Mouse (Mus musculus): ENCODE measurements around the gene Ccdc155. TPM values are rescaled to one million over a fixed set of nuclear protein-coding genes. Genes with fewer than 3 reads are reported as not detected.

Gene Ccdc155
- polyA plus RNA-seq, 1 experiment from 2014 or later, result 1.7 TPM

DNA sequence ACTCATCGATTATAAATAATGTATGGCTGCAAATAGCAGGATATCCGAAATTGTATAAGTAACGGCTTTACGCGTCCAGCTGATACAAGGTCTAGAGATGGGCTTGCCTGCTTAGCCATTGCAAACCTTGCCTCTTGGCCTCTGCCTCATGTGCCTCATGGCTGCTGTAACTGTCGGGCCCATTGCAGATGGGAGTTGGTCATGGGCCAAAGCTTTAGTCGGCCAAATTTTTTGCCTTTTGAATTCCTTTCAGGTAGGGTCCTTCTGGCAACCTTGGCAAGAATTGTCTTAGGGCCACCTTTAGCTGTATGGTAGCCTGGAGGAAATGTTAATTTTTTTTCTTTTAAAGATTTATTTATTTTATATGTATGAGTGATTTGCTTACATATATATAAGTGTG, 20.1 kb upstream of the Ccdc155 start:
- Histone ChIP-seq H3K4me3 (replicated peaks) (no peak overlapping the region), H3K4me1 (replicated peaks) (peaks cover 11% of the 10 kb centered on the region), H3K9me3 (no peaks in the 10 kb centered on the region), H3K27me3 (no peaks in the 10 kb centered on the region), H3K27ac (no peak overlapping the region), H3K4me2 (no peak overlapping the region), H3K9ac (replicated peaks) (no peak overlapping the region), H3K36me3 (peaks cover 98% of the 10 kb centered on the region)
- 96% methylated on average over 7 of the region's 7 CpGs for WGBS
- no peak for ATAC-seq (ENCODE audit: insufficient number of reproducible peaks, insufficient read depth, low FRiP score, low TSS enrichment, low read depth)

DNA sequence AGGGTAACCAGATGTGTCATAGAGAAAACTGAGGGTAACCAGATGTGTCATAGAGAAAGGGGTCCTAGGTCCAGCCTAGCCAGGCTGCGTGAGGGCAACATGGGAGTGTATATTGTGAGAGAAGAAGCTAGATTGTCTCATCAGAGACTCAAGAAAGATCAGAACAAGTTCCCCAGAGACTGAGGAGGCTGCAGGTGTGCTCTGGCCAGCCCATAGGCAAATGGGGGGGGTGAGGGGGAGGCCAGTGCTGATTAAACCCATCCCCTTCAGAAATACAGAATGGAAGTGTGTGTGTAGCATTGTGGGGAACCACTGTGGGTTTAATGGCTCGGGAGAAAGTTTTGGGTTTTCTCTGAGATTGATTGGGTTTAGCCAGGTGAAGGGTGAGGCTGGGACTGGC, 17.0 kb upstream of the Ccdc155 start:
- H3K9me3 ChIP-seq, result no peaks in the 10 kb centered on the region
- peaks cover 96% of the 10 kb centered on the region for H3K36me3 ChIP-seq
- peaks cover 40% of the 10 kb centered on the region for H3K4me1 ChIP-seq (replicated peaks)
- WGBS, result 83% methylated on average over 2 of the region's 2 CpGs
- no peak overlapping the region for H3K27ac ChIP-seq
- no peak for ATAC-seq (ENCODE audit: insufficient number of reproducible peaks, insufficient read depth, low FRiP score, low TSS enrichment, low read depth)
- no peak overlapping the region for H3K9ac ChIP-seq (replicated peaks)
- no peak overlapping the region for H3K4me3 ChIP-seq (replicated peaks)
- no peaks in the 10 kb centered on the region for H3K27me3 ChIP-seq
- H3K4me2 ChIP-seq, result no peak overlapping the region

- peaks cover 43% of the 10 kb centered on the region for H3K4me1 ChIP-seq (replicated peaks)
- H3K4me3 ChIP-seq (replicated peaks), result peak overlapping the region; percentile 88
- under 1% methylated on average over 13 of the region's 13 CpGs for WGBS
- ATAC-seq (ENCODE audit: insufficient number of reproducible peaks, insufficient read depth, low FRiP score, low TSS enrichment, low read depth), result peak; percentile 85
- H3K36me3 ChIP-seq, result peaks cover 45% of the 10 kb centered on the region
- peak overlapping the region; percentile 98 for H3K4me2 ChIP-seq
- H3K27me3 ChIP-seq, result peaks cover 13% of the 10 kb centered on the region
- H3K9ac ChIP-seq (replicated peaks), result peak overlapping the region; percentile 99
- no peaks in the 10 kb centered on the region for H3K9me3 ChIP-seq
- peak overlapping the region; percentile 99 for H3K27ac ChIP-seq
These were observed 11.9 kb upstream of the Ccdc155 start for GRCm38 (mm10) chr7:45216442-45217183.

DNA sequence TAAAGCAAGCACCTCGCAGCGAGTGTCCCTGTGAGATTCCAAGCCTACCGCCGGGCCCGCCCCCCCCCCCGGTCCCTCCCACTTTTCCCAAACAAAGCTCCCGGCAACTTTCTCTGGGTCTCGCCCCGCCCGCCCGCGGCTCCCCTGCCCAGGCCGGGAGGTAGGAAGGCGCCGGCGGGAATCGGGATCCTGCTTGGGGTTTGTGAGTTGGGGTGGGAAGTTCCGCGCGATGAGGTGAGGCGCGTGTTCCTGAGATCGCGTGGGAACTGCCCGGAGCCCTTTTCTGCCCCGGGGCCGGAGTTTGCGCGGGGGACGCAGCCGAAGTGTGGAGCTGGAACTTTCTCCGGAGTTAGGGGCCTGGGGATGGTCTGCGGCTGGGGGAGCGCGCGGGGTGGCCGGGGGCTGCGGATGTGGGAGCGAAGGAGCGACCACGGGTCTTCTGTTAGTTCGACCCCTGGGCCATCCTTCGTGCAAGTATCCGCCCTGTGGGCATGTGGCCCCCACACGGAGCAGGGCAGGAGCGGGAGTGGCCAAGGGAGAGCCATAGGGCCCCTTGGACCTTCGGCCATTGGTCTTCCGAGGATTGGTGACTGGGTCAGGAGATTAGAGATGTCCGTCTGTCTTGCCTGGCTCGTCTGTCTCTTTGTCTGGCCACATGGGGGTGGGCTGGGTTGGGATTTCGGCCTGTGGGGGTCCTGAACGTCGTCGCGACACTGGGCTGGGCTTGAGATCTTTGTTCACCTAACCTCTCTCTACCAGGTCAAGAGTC, 11.2 kb upstream of the Ccdc155 start, which contains the start of gene Tead2:
Tead2 (plus strand) TSS at position 81 of the 769 bp plus-strand sequence.
- peak within 1 kb of the TSS; percentile 88 for H3K4me3 ChIP-seq (replicated peaks)
- H3K27ac ChIP-seq, result peak within 1 kb of the TSS; percentile 99
- peaks cover 38% of the 10 kb centered on the region for H3K36me3 ChIP-seq
- ATAC-seq (ENCODE audit: insufficient number of reproducible peaks, insufficient read depth, low FRiP score, low TSS enrichment, low read depth), result peak; percentile 53
- no peaks in the 10 kb centered on the region for H3K9me3 ChIP-seq
- peaks cover 43% of the 10 kb centered on the region for H3K4me1 ChIP-seq (replicated peaks)
- H3K9ac ChIP-seq (replicated peaks), result peak within 1 kb of the TSS; percentile 99
- H3K27me3 ChIP-seq, result peaks cover 20% of the 10 kb centered on the region
- WGBS, result under 1% methylated on average over 55 of the region's 55 CpGs
- peak within 1 kb of the TSS; percentile 98 for H3K4me2 ChIP-seq

- Histone ChIP-seq H3K27ac (no peak overlapping the region), H3K27me3 (peaks cover 35% of the 10 kb centered on the region), H3K9ac (replicated peaks) (no peak overlapping the region), H3K36me3 (peaks cover 16% of the 10 kb centered on the region), H3K9me3 (no peaks in the 10 kb centered on the region), H3K4me3 (replicated peaks) (no peak overlapping the region), H3K4me2 (no peak overlapping the region), H3K4me1 (replicated peaks) (peaks cover 22% of the 10 kb centered on the region)
- no peak for ATAC-seq (ENCODE audit: insufficient number of reproducible peaks, insufficient read depth, low FRiP score, low TSS enrichment, low read depth)
- 55% methylated on average over 5 of the region's 5 CpGs for WGBS
These were observed 9.0 kb upstream of the Ccdc155 start for GRCm38 (mm10) chr7:45213708-45214107.

DNA sequence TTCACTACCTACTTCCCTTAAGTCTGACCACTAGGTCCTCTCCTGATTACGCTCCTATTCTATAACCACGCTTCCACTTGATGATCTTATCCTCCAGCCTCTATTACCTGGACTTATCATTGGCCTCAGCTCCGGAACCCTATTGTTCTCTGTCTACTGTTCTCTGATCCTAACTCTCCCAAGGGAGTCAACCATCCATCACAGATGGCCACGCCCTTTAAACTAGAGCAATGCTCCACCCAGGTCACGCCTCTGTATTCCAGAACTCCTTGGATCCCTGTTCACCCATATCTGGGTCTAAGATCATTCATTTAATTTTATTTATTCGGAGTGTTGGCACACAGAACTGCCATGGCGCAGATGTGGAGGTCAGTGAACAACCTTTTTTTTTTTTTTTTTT, 7.7 kb upstream of the Ccdc155 start:
- 0 out of 2 replicates have a peak, but pooled peaks cover 4% of the 10 kb centered on the region for H3K9me3 ChIP-seq
- H3K4me1 ChIP-seq (replicated peaks), result peaks cover 9% of the 10 kb centered on the region
- peaks cover 3% of the 10 kb centered on the region for H3K36me3 ChIP-seq
- WGBS, result 75% methylated on average over 7 of the region's 7 CpGs
- H3K4me3 ChIP-seq (replicated peaks), result 0 out of 2 replicates have a peak overlapping the region, but pooled peaks have one; percentile 19
- no peak overlapping the region for H3K9ac ChIP-seq (replicated peaks)
- no peak for ATAC-seq (ENCODE audit: insufficient number of reproducible peaks, insufficient read depth, low FRiP score, low TSS enrichment, low read depth)
- H3K4me2 ChIP-seq, result peak overlapping the region; percentile 34; the same call in 1 of the 2 replicates
- peaks cover 35% of the 10 kb centered on the region for H3K27me3 ChIP-seq
- H3K27ac ChIP-seq, result no peak overlapping the region

- H3K27ac ChIP-seq, result no peak within 1 kb of the TSS
- no peak for ATAC-seq (ENCODE audit: insufficient number of reproducible peaks, insufficient read depth, low FRiP score, low TSS enrichment, low read depth)
- peak within 1 kb of the TSS; percentile 34 for H3K4me2 ChIP-seq
- no peaks in the 10 kb centered on the region for H3K36me3 ChIP-seq
- no peak within 1 kb of the TSS for H3K9ac ChIP-seq (replicated peaks)
- peaks cover 4% of the 10 kb centered on the region; the same call in 1 of the 2 replicates for H3K4me1 ChIP-seq (replicated peaks)
- peaks cover 35% of the 10 kb centered on the region for H3K27me3 ChIP-seq
- H3K4me3 ChIP-seq (replicated peaks), result peak within 1 kb of the TSS; percentile 19; the same call in 1 of the 2 replicates
- WGBS, result 5% methylated on average over 17 of the region's 17 CpGs
- H3K9me3 ChIP-seq, result 0 out of 2 replicates have a peak, but pooled peaks cover 4% of the 10 kb centered on the region
These were observed 7.2 kb upstream of the Ccdc155 start, which contains the start of gene Dkkl1 for GRCm38 (mm10) chr7:45211851-45212251. Gene Dkkl1, minus strand, starts transcription at chr7:45212147.

DNA sequence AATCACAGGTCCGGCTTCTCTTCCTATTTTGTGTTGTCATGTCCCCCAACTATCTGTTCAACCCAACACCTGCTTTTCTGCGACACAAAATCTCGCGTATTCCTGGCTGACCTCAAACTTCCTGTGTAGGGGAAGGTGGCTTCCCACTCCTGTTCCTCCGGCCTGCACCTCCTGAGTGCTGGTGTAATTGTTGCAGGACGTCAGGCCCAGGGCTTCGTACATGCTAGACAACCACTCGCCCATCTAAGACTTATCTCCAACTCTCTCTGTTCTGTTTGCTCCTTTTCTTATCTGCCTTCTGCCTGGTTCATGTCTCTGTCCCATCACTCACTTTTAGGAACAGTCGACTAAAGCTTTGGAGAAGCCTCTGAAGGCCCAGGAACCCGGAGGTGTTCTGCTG, 6.4 kb upstream of the Ccdc155 start:
- Histone ChIP-seq H3K4me2 (no peak overlapping the region), H3K27ac (no peak overlapping the region), H3K9me3 (0 out of 2 replicates have a peak, but pooled peaks cover 4% of the 10 kb centered on the region), H3K27me3 (peaks cover 35% of the 10 kb centered on the region), H3K9ac (replicated peaks) (no peak overlapping the region), H3K4me3 (replicated peaks) (no peak overlapping the region), H3K4me1 (replicated peaks) (peaks cover 4% of the 10 kb centered on the region; the same call in 1 of the 2 replicates), H3K36me3 (no peaks in the 10 kb centered on the region)
- ATAC-seq (ENCODE audit: insufficient number of reproducible peaks, insufficient read depth, low FRiP score, low TSS enrichment, low read depth), result no peak
- WGBS, result 66% methylated on average over 10 of the region's 10 CpGs

DNA sequence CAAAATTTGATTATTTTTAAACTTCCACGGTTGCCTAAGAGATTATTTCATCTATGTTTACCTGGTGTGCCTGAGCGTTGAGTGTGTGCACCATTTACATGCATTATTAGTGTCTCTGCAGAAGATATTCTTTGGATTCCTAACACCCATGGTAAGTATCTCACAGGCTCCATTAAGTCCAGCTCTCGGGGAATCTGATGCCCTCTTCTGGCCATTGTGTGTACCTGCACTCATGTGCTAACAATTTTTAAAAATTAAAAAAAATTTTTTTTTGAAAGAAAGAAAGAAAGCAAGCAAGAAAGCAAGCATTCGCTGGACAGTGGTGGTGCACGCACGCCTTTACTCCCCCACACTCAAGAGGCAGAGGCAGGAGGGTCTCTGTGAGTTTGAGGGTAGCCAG, 3.6 kb upstream of the Ccdc155 start:
- ATAC-seq (ENCODE audit: insufficient number of reproducible peaks, insufficient read depth, low FRiP score, low TSS enrichment, low read depth), result no peak
- H3K27ac ChIP-seq, result no peak overlapping the region
- no peaks in the 10 kb centered on the region for H3K36me3 ChIP-seq
- H3K4me2 ChIP-seq, result no peak overlapping the region
- WGBS, result 82% methylated on average over 6 of the region's 6 CpGs
- peaks cover 4% of the 10 kb centered on the region; the same call in 1 of the 2 replicates for H3K4me1 ChIP-seq (replicated peaks)
- H3K9me3 ChIP-seq, result 0 out of 2 replicates have a peak, but pooled peaks cover 4% of the 10 kb centered on the region
- peaks cover 32% of the 10 kb centered on the region for H3K27me3 ChIP-seq
- H3K9ac ChIP-seq (replicated peaks), result no peak overlapping the region
- H3K4me3 ChIP-seq (replicated peaks), result no peak overlapping the region

GRCm38 (mm10) chr7:45202654-45203053, 2.0 kb downstream of the Ccdc155 start:
- 51% methylated on average over 10 of the region's 10 CpGs for WGBS
- no peaks in the 10 kb centered on the region for H3K36me3 ChIP-seq
- H3K27ac ChIP-seq, result no peak overlapping the region
- no peak overlapping the region for H3K4me2 ChIP-seq
- no peak overlapping the region for H3K4me3 ChIP-seq (replicated peaks)
- ATAC-seq (ENCODE audit: insufficient number of reproducible peaks, insufficient read depth, low FRiP score, low TSS enrichment, low read depth), result no peak
- 0 out of 2 replicates have a peak, but pooled peaks cover 2% of the 10 kb centered on the region for H3K4me1 ChIP-seq (replicated peaks)
- peaks cover 11% of the 10 kb centered on the region; the same call in 1 of the 2 replicates for H3K27me3 ChIP-seq
- no peaks in the 10 kb centered on the region for H3K9me3 ChIP-seq
- H3K9ac ChIP-seq (replicated peaks), result no peak overlapping the region

- no peaks in the 10 kb centered on the region for H3K9me3 ChIP-seq
- H3K36me3 ChIP-seq, result no peaks in the 10 kb centered on the region
- H3K4me2 ChIP-seq, result no peak overlapping the region
- ATAC-seq (ENCODE audit: insufficient number of reproducible peaks, insufficient read depth, low FRiP score, low TSS enrichment, low read depth), result no peak
- H3K4me1 ChIP-seq (replicated peaks), result peaks cover 9% of the 10 kb centered on the region; the same call in 1 of the 2 replicates
- no peak overlapping the region for H3K27ac ChIP-seq
- no peak overlapping the region for H3K4me3 ChIP-seq (replicated peaks)
- no peak overlapping the region for H3K9ac ChIP-seq (replicated peaks)
- peaks cover 21% of the 10 kb centered on the region for H3K27me3 ChIP-seq
- WGBS, result 83% methylated on average over 11 of the region's 11 CpGs
These were observed 5.7 kb downstream of the Ccdc155 start for GRCm38 (mm10) chr7:45198961-45199360.

Data from limb, embryonic 12.5 days (tissue).